Mouse (Mus musculus): ENCODE measurements around the gene Eng.

- no peak for TF ChIP-seq POLR2A (IDR thresholded peaks at IDR 0.05; ENCODE audit: insufficient read depth, low read depth, low read length)
- no peak; the same call in 1 of the 2 replicates for TF ChIP-seq CTCF (IDR thresholded peaks at IDR 0.05)
Measured at GRCm38 (mm10) chr2:32645647-32646046, 748 bp upstream of the Eng start.

Measured in heart, adult 2 months (tissue).